Mouse (Mus musculus) myocyte (in vitro differentiated cells): ENCODE measurements around the gene Cnn1.
A peak's percentile ranks its signal among the peaks of the same experiment; 100 is the strongest.

ENCODE experiments used
- CEBPB ChIP-seq: IDR thresholded peaks from 2 replicates; pipeline ENCODE4 v1.6.1; 2011; ENCODE audit warnings: mild to moderate bottlenecking, moderate library complexity; ENCODE audit not compliant: poor library complexity, insufficient read depth, severe bottlenecking
- E2F4 ChIP-seq: IDR thresholded peaks from one replicate; pipeline ENCODE4 v1.6.1; 2011; ENCODE audit warnings: mild to moderate bottlenecking, control low read depth, moderate library complexity; ENCODE audit not compliant: insufficient read depth
- MAX ChIP-seq: IDR thresholded peaks from one replicate; pipeline ENCODE4 v1.6.1; 2011; ENCODE audit warnings: low read depth, mild to moderate bottlenecking, control low read depth
- MYOD1 ChIP-seq, 3 experiments: IDR thresholded peaks; one replicate each; pipeline ENCODE4 v1.6.1; 2011; ENCODE audit warnings: control low read depth in 2 of 3, low read depth in 2 of 3, mild to moderate bottlenecking in 2 of 3, moderate library complexity in 1 of 3; ENCODE audit not compliant: insufficient read length in 2 of 3, control insufficient read depth in 1 of 3
- POLR2A ChIP-seq: IDR thresholded peaks from one replicate; pipeline ENCODE4 v1.6.1; 2011; ENCODE audit warnings: low read depth, mild to moderate bottlenecking, control low read depth, moderate library complexity; ENCODE audit not compliant: insufficient read length
- TCF12 ChIP-seq: IDR thresholded peaks from one replicate; pipeline ENCODE4 v1.6.1; 2011; ENCODE audit warnings: mild to moderate bottlenecking, control low read depth; ENCODE audit not compliant: poor library complexity, insufficient read depth, severe bottlenecking
- USF1 ChIP-seq: IDR thresholded peaks from one replicate; pipeline ENCODE4 v1.6.1; 2011; ENCODE audit warnings: low read depth, mild to moderate bottlenecking, control low read depth, moderate library complexity

DNA sequence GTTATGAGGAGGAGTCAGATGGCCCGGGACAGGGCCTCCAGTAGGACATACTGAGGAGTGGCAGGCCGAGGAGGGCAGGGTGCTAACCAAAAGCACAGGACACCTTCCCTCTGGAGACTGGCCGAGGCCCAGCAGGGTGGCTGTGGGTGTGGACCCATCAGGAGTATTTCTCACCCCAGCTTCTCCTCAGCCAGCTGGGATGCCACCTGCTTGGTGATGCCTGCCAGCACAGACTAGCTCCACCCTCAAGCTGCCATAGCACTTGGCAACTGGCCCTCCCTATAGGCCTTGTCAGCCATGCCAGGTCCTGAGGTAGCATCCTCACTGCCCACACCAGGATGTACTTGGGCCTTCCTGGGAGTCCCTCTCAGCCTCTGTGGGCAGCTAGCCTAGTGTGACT is 34.7 kb upstream of the Cnn1 start:
- TF ChIP-seq USF1 (no peak), TCF12 (no peak), POLR2A (no peak), MYOD1 (IDR thresholded peaks at IDR 0.05; ENCODE audit: control insufficient read depth in 1 of 3, insufficient read length in 2 of 3, low read depth in 2 of 3) (peak in 1 of 3 experiments; percentile 3), E2F4 (no peak), CEBPB (no peak), MAX (no peak)
